Mouse (Mus musculus) ES-Bruce4 (cell line): ENCODE data around the gene Igf1r.

Experiments used
- CTCF ChIP-seq: IDR thresholded peaks from one replicate; pipeline ENCODE4 v1.8.1; 2011; ENCODE audit warnings: low read depth, low read length
- POLR2A ChIP-seq: IDR thresholded peaks from one replicate; pipeline ENCODE4 v1.8.1; 2011; ENCODE audit warnings: low read length; ENCODE audit not compliant: insufficient read depth

DNA sequence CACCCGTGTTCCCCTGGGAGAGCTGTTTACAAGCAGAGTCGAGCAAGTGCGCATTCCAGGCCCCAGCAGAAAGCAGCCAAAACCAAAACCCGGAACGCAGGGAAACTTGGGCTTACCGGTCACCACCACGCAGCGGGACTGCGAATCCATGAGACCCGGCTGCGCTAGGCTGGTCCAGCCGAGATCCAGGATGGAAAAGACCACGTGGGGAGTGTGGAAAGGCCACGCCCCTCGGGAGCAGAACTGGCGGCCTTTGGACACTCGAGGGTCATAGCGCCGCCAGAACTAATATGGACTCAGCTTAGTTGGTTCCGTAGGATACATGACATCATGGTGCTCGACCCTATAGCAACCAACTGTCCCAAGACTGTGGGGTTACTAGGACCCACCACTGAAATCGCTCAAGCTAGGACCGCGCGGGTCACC, 311.4 kb downstream of the Igf1r start, which contains the start of gene Pgpep1l:
- TF ChIP-seq CTCF = no peak
- TF ChIP-seq POLR2A = no peak
